8 mouse cellular contexts compared by ENCODE assay signal in genomic region chrX:7840842-7841162, GRCm38 (mm10). TPM values are rescaled to one million over a fixed set of nuclear protein-coding genes. Genes with fewer than 3 reads are reported as not detected.
DNase-seq lines count a peak whose midpoint lies in the region; ATAC-seq and TF ChIP-seq lines count a peak whose summit lies in the region.

No protein-coding gene starts in this region.

- peak overlapping the region; percentile 10; the same call in 1 of the 2 replicates for H3K27ac ChIP-seq in kidney, postnatal 0 days
- peak overlapping the region; percentile 51; the same call in 1 of the 2 replicates for H3K27ac ChIP-seq in embryonic facial prominence, embryonic 13.5 days
- peak overlapping the region; percentile 54; the same call in 1 of the 2 replicates for H3K27ac ChIP-seq in intestine, embryonic 15.5 days

- no peak for TF ChIP-seq POLR2A in myocyte (IDR thresholded peaks at IDR 0.05; ENCODE audit: insufficient read length, low read depth)

- H3K79me2 ChIP-seq in myocyte (ENCODE audit: control insufficient read depth, insufficient read depth), result peaks cover 34% of the 10 kb centered on the region

- no peaks in the 10 kb centered on the region for H3K9me3 ChIP-seq in kidney, postnatal 0 days (replicated peaks; ENCODE audit: low read length)
- H3K9me3 ChIP-seq in embryonic facial prominence, embryonic 13.5 days, result no peaks in the 10 kb centered on the region
- H3K9me3 ChIP-seq in intestine, embryonic 15.5 days, result no peaks in the 10 kb centered on the region

- 23% methylated on average over 7 of the region's 7 CpGs for WGBS in kidney, postnatal 0 days
- WGBS in embryonic facial prominence, embryonic 13.5 days, result 22% methylated on average over 7 of the region's 7 CpGs
- WGBS in intestine, embryonic 15.5 days, result 21% methylated on average over 7 of the region's 7 CpGs

- no peaks in the 10 kb centered on the region for H3K36me3 ChIP-seq in kidney, postnatal 0 days (ENCODE audit: insufficient read depth, low read length)
- H3K36me3 ChIP-seq in embryonic facial prominence, embryonic 13.5 days, result no peaks in the 10 kb centered on the region
- H3K36me3 ChIP-seq in intestine, embryonic 15.5 days, result no peaks in the 10 kb centered on the region
- no peaks in the 10 kb centered on the region for H3K36me3 ChIP-seq in myocyte (ENCODE audit: control insufficient read depth, insufficient read depth)

- no peaks in the 10 kb centered on the region for H3K27me3 ChIP-seq in kidney, postnatal 0 days (ENCODE audit: insufficient read depth, low read length)
- no peaks in the 10 kb centered on the region for H3K27me3 ChIP-seq in embryonic facial prominence, embryonic 13.5 days
- no peaks in the 10 kb centered on the region for H3K27me3 ChIP-seq in intestine, embryonic 15.5 days (replicated peaks)
- H3K27me3 ChIP-seq in myocyte (ENCODE audit: control insufficient read depth, insufficient read depth, insufficient read length), result no peaks in the 10 kb centered on the region

- H3ac ChIP-seq in myocyte (ENCODE audit: control insufficient read depth, insufficient read length), result no peak overlapping the region

- no peak overlapping the region for H3K9ac ChIP-seq in kidney, postnatal 0 days (ENCODE audit: low read depth, low read length)
- H3K9ac ChIP-seq in embryonic facial prominence, embryonic 13.5 days, result no peak overlapping the region
- H3K9ac ChIP-seq in intestine, embryonic 15.5 days, result no peak overlapping the region

- no peak for ATAC-seq in kidney, postnatal 0 days (replicated peaks; ENCODE audit: low FRiP score, low read depth)
- ATAC-seq in embryonic facial prominence, embryonic 13.5 days (ENCODE audit: insufficient number of reproducible peaks, insufficient read depth, low FRiP score, low TSS enrichment, low read depth), result no peak
- ATAC-seq in intestine, embryonic 15.5 days, result no peak
- ATAC-seq in activated CD4-positive, CD25-positive, alpha-beta regulatory T cell, adult 4 months, result no peak

- H3K4me3 ChIP-seq in kidney, postnatal 0 days (replicated peaks; ENCODE audit: low read depth, low read length), result no peak overlapping the region
- peak overlapping the region; percentile 74 for H3K4me3 ChIP-seq in embryonic facial prominence, embryonic 13.5 days
- peak overlapping the region; percentile 67 for H3K4me3 ChIP-seq in intestine, embryonic 15.5 days (replicated peaks)
- H3K4me3 ChIP-seq in myocyte, result peak overlapping the region; percentile 49

- no peak for DNase-seq in kidney, postnatal 0 days (ENCODE audit: low spot score)
- DNase-seq in kidney, postnatal 36 days, result no peak
- no peak for DNase-seq in spleen, postnatal 36 days (ENCODE audit: low spot score in 2 of 2)
- no peak for DNase-seq in urinary bladder, postnatal 4 days (ENCODE audit: low spot score in 2 of 2)

- H3K4me1 ChIP-seq in kidney, postnatal 0 days (replicated peaks; ENCODE audit: insufficient read depth, low read length), result no peaks in the 10 kb centered on the region
- peaks cover 9% of the 10 kb centered on the region for H3K4me1 ChIP-seq in embryonic facial prominence, embryonic 13.5 days
- no peaks in the 10 kb centered on the region for H3K4me1 ChIP-seq in intestine, embryonic 15.5 days (replicated peaks)

- TF ChIP-seq CTCF in kidney, postnatal 0 days (IDR thresholded peaks at IDR 0.05; ENCODE audit: low read depth), result no peak

- peak overlapping the region; percentile 46; the same call in 1 of the 2 replicates for H3K4me2 ChIP-seq in kidney, postnatal 0 days (ENCODE audit: low read length)
- H3K4me2 ChIP-seq in embryonic facial prominence, embryonic 13.5 days, result peak overlapping the region; percentile 51
- peak overlapping the region; percentile 47 for H3K4me2 ChIP-seq in intestine, embryonic 15.5 days (replicated peaks)
- H3K4me2 ChIP-seq in myocyte (ENCODE audit: low read depth), result peak overlapping the region; percentile 86

TF ChIP-seq in myocyte, 11 proteins besides CTCF, POLR2A, EP300 and RAD21:
- no peak for TF ChIP-seq E2F4 (IDR thresholded peaks at IDR 0.05; ENCODE audit: insufficient read depth)
- no peak for TF ChIP-seq CEBPB (IDR thresholded peaks at IDR 0.05; ENCODE audit: insufficient read depth, poor library complexity, severe bottlenecking)
- no peak for TF ChIP-seq REST (IDR thresholded peaks at IDR 0.05; ENCODE audit: insufficient read depth, insufficient read length)
- no peak for TF ChIP-seq POLR2AphosphoS2 (IDR thresholded peaks at IDR 0.05; ENCODE audit: insufficient read length, low read depth)
- no peak for TF ChIP-seq USF1 (IDR thresholded peaks at IDR 0.05; ENCODE audit: low read depth)
- TF ChIP-seq TCF3 (IDR thresholded peaks at IDR 0.05; ENCODE audit: insufficient read length, low read depth), result no peak
- TF ChIP-seq MYOD1 (IDR thresholded peaks at IDR 0.05; ENCODE audit: control insufficient read depth in 1 of 3, insufficient read length in 2 of 3, low read depth in 2 of 3), result no peak
- TF ChIP-seq SRF (IDR thresholded peaks at IDR 0.05; ENCODE audit: control insufficient read depth, insufficient read length, low read depth), result no peak
- TF ChIP-seq MAX (IDR thresholded peaks at IDR 0.05; ENCODE audit: low read depth), result no peak
- TF ChIP-seq TCF12 (IDR thresholded peaks at IDR 0.05; ENCODE audit: insufficient read depth, poor library complexity, severe bottlenecking), result no peak

RNA-seq across cellular contexts. Expression of gene Otud5, which starts 0.4 kb away (rescaled TPM):
- 31.8 and 36.8 TPM in 2 replicates for polyA plus RNA-seq in kidney, postnatal 0 days (2015; fragmentation: Nextera tagmentation; extraction: Ambion mirVana)
- 47.9 and 51.4 TPM in 2 replicates for polyA plus RNA-seq in embryonic facial prominence, embryonic 13.5 days (2015; fragmentation: Nextera tagmentation; extraction: Ambion mirVana)
- polyA plus RNA-seq in intestine, embryonic 15.5 days (2015; fragmentation: Nextera tagmentation; extraction: Ambion mirVana), result 37.6 and 37.7 TPM in 2 replicates
- polyA plus RNA-seq in myocyte (2012; fragmentation: generic; extraction: Trizol), result 36.3 TPM
- polyA plus RNA-seq in activated CD4-positive, CD25-positive, alpha-beta regulatory T cell, adult 4 months (2017; shearing (Covaris generic)), result 10 to 100 TPM; 15.4 to 21.1 TPM

RNA-seq across cellular contexts. Expression of gene Kcnd1, which starts 18.7 kb away (rescaled TPM):
- 0.68 and 0.83 TPM in 2 replicates for polyA plus RNA-seq in kidney, postnatal 0 days (2015; fragmentation: Nextera tagmentation; extraction: Ambion mirVana)
- 1.3 and 2.3 TPM in 2 replicates for polyA plus RNA-seq in embryonic facial prominence, embryonic 13.5 days (2015; fragmentation: Nextera tagmentation; extraction: Ambion mirVana)
- 1.5 and 2.1 TPM in 2 replicates for polyA plus RNA-seq in intestine, embryonic 15.5 days (2015; fragmentation: Nextera tagmentation; extraction: Ambion mirVana)
- 0.16 TPM for polyA plus RNA-seq in myocyte (2012; fragmentation: generic; extraction: Trizol)
- under 1 TPM; 0.49 to 0.50 TPM for polyA plus RNA-seq in activated CD4-positive, CD25-positive, alpha-beta regulatory T cell, adult 4 months (2017; shearing (Covaris generic))

RNA-seq across cellular contexts. Expression of gene Pim2, which starts 37.3 kb away (rescaled TPM):
- 6.2 and 7.8 TPM in 2 replicates for polyA plus RNA-seq in kidney, postnatal 0 days (2015; fragmentation: Nextera tagmentation; extraction: Ambion mirVana)
- 4.4 and 5.9 TPM in 2 replicates for polyA plus RNA-seq in embryonic facial prominence, embryonic 13.5 days (2015; fragmentation: Nextera tagmentation; extraction: Ambion mirVana)
- polyA plus RNA-seq in intestine, embryonic 15.5 days (2015; fragmentation: Nextera tagmentation; extraction: Ambion mirVana), result 11.3 and 12.6 TPM in 2 replicates
- 3.0 TPM for polyA plus RNA-seq in myocyte (2012; fragmentation: generic; extraction: Trizol)
- polyA plus RNA-seq in activated CD4-positive, CD25-positive, alpha-beta regulatory T cell, adult 4 months (2017; shearing (Covaris generic)), result 10 to 100 TPM; 37.5 to 40.7 TPM

RNA-seq across cellular contexts. Expression of gene Slc35a2, which starts 43.0 kb away (rescaled TPM):
- 25.9 and 32.5 TPM in 2 replicates for polyA plus RNA-seq in kidney, postnatal 0 days (2015; fragmentation: Nextera tagmentation; extraction: Ambion mirVana)
- 37.3 and 44.0 TPM in 2 replicates for polyA plus RNA-seq in embryonic facial prominence, embryonic 13.5 days (2015; fragmentation: Nextera tagmentation; extraction: Ambion mirVana)
- 36.5 and 39.5 TPM in 2 replicates for polyA plus RNA-seq in intestine, embryonic 15.5 days (2015; fragmentation: Nextera tagmentation; extraction: Ambion mirVana)
- 32.9 TPM for polyA plus RNA-seq in myocyte (2012; fragmentation: generic; extraction: Trizol)
- polyA plus RNA-seq in activated CD4-positive, CD25-positive, alpha-beta regulatory T cell, adult 4 months (2017; shearing (Covaris generic)), result 10 to 100 TPM; 11.3 to 17.3 TPM

RNA-seq across cellular contexts. Expression of gene Gripap1, which starts 51.2 kb away (rescaled TPM):
- 29.6 and 30.1 TPM in 2 replicates for polyA plus RNA-seq in kidney, postnatal 0 days (2015; fragmentation: Nextera tagmentation; extraction: Ambion mirVana)
- polyA plus RNA-seq in embryonic facial prominence, embryonic 13.5 days (2015; fragmentation: Nextera tagmentation; extraction: Ambion mirVana), result 49.8 and 50.1 TPM in 2 replicates
- polyA plus RNA-seq in intestine, embryonic 15.5 days (2015; fragmentation: Nextera tagmentation; extraction: Ambion mirVana), result 35.4 and 35.5 TPM in 2 replicates
- polyA plus RNA-seq in myocyte (2012; fragmentation: generic; extraction: Trizol), result 19.8 TPM
- polyA plus RNA-seq in activated CD4-positive, CD25-positive, alpha-beta regulatory T cell, adult 4 months (2017; shearing (Covaris generic)), result 10 to 100 TPM; 46.6 to 58.8 TPM
